Mouse (Mus musculus): Measurements from ENCODE around the gene Klk14.
A peak's percentile ranks its signal among the peaks of the same experiment; 100 is the strongest.
"Not testable (repeated sequence)": the region's sequence is repeated elsewhere in the genome, so short reads cannot be mapped to it uniquely, and the experiment has no call there.

Klk14 gene

DNA sequence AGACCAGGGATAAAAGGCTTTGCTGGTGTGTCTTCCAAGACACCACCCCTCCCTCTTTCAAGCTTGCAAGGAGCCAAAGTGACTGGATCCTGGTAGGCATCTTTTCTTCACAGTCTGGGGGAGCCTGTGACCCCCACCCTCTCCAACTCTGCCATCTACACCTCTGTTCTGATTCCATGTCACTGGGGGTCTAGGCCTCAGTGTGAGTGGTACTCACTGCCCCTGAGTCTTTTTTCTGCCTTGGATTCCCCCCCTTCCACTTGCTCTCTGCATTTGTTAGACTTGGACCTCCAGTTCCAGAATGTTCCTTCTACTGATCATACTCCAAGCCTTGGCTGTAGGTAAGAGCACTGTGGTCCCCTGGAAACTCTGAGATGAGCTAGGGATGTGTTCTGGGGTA, at the start of gene Klk14:
Gene Klk14 (plus strand): TSS at position 301 of the 400 bp plus-strand sequence.
- DNase-seq (ENCODE audit: low spot score): no peak

DNA sequence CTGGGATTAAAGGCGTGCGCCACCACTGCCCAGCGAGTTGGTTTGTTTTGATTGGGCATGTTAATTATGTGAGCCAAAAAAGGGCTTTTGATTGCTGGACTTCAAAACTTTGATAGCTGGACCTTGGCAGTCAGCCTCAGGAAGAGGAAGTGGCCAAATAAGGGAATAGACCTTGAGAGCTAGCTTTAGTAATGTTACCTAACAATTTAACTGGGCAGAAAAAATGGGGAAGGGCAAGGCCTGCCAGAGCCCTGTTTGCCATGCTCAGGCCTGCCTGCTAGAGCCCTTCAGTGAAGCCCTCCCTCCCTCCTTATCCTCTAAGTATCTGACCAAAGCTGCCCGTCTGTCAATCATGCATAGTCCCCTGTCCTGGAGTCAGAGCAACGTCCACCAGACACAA, 47.6 kb upstream of the Klk14 start:
- DNase-seq (ENCODE audit: low spot score): no peak

DNA sequence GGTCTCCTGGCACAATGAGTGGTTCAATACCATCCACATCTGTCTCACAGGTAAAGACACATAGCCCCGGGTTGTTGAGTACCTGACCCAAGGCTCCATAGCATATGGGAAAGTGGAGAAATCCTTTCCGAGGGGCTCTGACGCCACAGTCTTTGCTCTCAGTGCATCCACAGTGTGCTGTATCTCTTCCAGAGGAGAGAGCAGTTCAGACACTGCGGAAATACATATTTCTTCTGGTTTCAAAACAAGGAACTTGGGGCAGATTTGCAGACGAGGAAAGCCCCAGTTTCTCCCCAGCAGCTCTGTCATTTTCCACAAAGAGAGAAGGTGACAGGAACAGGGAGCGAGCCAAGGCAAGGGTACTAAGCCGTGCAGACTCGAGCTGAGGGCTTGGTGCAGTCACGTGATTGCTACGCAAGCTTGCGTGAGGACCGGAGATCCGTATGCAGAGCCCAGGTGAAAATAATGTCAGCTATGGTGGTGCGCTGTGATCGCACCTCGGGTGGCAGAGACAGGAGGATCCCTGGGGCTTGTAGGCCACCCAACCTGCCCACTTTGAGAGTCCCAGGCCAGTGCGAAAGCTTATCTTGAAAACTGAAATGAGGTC, 47.1 kb upstream of the Klk14 start:
- DNase-seq (ENCODE audit: low spot score): no peak

DNA sequence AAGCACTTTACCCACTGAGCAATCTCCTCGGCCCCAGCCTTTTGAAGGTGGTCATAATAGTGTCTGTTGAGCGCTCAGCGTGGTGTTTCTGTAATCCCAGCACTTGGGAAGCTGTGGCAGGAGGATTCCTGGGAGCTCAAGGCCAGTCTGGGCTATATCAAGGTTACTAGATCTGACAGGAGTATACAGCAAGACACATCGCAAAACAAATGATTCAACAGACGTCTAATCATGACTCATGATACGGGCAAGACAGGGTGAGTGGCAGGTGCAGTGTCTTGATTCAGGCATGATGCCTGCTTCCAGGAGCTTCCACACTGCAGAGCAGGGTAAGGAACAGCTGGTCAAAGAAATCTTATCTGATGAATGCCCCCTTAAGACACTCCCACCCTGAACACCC, 37.5 kb upstream of the Klk14 start:
- DNase-seq (ENCODE audit: low spot score): no peak

DNA sequence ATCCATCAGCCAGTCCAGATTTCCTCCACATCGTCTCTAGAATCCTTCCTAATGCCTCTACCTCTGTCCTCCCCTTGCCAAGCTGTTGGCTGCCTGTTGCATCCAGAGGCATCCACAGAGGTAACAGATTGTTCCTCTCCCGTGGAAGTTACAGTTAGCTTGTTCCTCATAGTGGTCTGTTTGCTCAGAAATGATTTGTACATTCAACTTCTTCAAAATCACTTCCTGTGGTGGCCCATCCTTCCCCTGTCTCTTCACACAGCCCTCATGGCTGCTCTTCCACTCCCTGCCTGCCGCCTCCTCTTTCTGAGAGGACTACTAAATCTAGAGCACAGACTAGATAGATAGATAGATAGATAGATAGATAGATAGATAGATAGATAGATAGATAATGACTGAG, 35.7 kb upstream of the Klk14 start:
- DNase-seq (ENCODE audit: low spot score): no peak

DNA sequence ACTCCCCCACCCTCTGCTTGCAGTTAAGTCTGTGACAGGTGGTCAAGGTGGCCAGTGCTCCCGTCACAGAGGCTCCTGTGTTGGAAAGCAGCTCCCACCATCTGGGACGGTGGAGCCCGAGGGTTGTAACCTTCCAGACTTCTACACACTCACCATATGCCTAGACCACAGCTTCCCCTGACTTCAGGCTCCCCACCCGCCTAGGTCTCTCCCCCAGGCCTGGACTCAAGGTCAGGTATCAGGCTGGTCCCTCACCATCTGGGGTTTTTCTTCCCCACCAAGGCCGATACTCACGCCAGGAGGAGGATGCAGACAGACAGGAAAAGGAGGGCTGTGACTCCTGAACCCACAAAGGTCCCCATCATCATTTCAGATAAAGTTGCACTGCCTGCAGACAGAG, 34.0 kb upstream of the Klk14 start:
- DNase-seq (ENCODE audit: low spot score): no peak

DNA sequence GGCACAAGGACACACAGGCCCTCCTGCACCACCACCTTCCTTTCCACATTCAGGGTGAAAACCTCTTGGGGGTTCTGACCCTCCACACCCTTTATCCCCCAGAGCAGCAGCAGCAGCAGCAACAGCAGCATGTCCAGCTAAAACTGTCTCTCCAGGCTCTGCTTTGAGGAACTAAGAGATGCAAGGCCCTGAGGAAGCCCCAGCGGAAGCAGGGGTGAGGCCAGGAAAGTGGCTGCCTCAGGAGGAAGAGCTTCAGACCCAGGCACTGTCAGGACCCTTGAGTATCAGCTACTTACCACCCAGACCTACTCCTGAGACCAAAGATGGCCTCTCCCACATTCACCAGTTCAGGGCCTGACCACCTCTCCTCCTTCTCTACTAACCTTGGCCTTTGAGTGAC, 30.2 kb upstream of the Klk14 start, which contains the start of gene Siglece:
Gene Siglece (minus strand): TSS at position 160 of the 400 bp plus-strand sequence.
- no peak for DNase-seq (ENCODE audit: low spot score)

DNA sequence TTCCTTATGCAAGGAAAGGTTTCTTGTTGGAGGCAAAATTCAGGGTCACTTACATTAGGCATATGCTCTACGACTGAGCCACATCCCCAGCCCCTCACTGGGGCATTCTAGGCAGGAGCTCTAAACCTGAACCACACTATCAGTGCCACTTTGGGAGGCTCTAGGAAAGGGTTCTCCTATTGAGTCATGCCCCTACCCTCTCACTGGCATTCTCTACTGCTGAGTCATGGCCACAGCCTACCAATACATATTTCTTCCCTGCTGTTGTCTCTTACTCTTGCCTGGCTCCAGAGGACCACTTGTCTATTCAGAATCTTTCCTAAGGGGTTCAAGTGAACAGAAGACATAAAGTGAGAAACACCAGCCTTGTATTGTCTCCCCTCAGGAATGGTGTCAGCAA, 27.4 kb upstream of the Klk14 start:
- no peak for DNase-seq (ENCODE audit: low spot score)

DNA sequence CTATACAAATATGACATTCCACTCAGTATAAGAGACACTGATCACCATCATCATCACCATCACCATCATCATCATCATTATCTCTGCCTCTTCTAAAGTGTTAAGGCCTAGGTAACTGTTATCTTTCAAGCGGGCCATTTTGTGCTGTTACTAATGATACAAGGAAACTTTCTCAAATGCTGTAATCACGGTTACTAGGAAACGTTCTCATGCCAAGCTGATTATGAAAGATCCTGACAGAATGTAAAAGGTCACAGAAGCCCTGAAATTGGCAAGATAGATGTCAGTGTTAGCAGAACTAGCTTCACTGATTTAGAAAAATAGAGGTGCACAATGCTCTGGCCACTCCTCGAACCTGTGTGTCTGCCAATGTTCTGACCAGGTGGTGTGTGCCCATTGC, 23.0 kb upstream of the Klk14 start:
- DNase-seq (ENCODE audit: low spot score): not testable (repeated sequence)

DNA sequence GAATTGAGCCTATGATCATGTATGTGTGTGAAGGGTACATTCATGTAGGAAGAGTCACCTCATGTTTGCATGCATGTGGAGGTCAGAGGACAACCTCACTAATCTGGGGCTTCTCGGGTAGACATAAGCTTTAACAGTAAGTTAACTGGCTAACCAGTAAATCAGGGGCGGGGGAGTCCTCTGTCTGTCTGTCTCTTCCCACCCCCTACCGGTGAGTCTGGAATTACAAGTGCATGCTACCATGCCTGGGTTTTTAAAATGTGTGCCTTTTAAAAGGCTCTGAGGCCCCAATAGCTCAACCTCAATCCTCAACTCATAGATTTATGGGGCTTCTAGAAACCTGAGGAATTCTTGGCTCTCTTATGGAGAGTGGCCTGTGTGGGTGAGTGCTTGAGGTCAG, 21.6 kb upstream of the Klk14 start:
- DNase-seq (ENCODE audit: low spot score): no peak

DNA sequence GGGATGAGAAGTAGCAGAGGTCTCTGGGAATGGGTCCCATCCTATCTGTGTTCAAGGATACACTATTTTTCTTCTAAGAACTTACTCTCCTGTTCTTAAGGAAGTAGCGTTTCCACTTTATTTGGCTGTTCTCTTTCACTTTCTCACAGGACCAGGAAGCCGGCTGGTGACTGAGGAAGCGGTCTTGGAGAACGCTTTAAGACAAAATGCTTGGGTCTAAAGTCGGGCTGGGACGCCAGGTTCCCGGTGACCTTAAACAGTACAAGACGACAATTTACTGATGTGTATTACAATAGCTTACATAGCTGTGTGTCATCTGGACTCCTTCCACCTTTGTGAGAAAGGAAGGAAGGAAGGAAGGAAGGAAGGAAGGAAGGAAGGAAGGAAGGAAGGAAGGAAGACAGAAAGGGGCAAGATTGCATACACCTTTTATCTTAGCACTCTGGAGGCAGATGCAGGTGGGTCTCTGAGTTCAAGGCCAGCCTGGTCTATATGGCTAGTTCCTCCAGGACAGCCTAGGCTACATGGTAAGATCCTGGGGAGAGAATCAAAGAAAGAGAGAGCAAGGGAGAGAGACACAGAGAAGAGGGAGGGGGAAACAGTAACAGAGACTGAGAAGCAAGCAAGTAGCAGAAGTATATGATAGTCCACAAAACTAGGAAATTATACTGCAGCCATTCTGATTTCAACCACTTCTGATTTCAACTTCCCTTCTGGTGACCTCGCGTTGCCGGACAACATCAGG, 19.0 kb upstream of the Klk14 start:
- no peak for DNase-seq (ENCODE audit: low spot score)

DNA sequence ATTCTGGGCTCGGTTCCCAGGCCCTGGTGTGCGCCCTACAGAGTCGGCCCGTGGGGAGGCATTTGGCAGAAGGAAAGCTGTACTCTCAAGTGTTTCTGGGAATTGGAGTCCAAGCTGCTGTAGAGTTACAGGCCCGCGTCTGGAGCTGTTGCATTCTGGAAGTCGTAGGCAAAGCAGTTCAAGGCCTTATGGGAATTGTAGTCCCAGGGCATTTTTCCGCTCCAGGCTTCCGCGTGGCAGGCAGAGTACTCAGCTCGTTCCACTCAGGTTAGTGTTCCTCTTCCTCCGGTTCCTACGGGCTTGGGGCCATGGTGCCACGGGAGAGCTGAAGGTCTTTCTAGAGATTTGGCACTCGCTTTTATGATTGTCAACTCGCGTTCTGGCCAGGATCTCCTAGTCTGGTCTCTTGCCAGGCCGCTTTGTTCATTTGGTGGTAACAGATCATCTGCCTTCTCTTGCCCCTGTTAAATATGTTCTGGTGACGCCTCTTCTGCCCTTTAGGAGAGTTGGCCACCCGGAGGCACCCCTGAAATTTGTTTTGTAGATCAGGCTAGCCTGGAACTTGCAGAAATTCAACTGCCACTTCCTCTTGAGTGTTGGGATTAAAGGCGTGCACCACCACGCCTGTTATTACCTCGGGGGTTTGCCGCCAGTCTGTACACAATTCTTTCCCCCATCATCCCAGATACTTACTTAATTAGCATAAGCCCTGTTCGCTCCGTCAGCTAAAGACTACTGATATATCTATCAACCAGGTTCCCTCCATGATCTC, 18.2 kb upstream of the Klk14 start, which contains the start of gene Ctu1:
Gene Ctu1 (plus strand): TSS at position 208 of the 772 bp plus-strand sequence.
- DNase-seq (ENCODE audit: low spot score): peak; percentile 48

DNA sequence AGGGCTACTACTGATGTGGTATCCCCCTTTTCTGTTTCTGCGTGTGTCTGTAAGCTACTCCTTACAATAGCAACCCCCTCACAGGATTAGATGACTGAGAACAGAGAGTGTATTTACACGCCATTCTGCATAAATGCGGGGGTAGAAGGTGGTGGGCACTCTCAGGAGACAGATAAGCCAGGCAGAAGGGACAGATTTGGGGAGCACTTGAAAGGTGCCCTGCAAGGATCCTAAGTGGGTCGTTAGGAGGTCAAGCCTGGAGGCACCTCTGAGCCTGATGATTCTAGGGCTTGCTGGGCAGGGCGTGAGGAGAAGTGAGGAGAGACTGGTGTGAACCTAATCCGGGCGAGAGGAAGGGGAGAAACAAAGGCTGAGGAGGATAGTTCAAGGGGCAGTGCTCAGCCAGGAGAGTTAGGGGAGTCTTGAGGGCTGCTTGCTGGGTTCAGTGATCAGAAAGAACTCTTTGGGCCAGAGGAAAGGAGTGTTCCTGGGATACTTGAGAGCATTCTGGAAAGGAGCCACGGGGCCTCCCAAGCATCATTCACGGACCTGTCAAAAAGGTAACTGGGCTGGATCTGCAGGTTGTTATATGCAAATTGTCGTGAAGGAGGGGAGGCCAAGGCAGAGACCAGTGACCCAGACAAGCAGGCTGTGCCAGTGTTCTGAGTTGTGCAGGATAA, 17.5 kb upstream of the Klk14 start:
- DNase-seq (ENCODE audit: low spot score): no peak

DNA sequence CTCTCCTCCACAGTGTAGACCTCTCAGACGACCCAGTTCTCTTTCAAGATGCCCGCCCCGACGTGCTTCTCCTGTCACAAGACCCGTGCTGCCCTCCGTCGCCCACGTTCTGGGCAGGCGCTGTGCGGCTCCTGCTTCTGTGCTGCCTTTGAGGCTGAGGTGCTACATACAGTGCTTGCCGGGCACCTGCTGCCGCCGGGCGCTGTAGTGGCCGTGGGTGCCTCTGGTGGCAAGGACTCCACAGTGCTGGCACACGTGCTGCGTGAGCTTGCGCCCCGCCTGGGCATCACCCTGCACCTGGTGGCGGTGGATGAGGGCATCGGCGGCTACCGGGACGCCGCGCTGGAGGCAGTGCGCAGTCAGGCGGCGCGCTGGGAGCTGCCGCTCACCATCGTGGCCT, 15.1 kb upstream of the Klk14 start:
- DNase-seq (ENCODE audit: low spot score): no peak

DNA sequence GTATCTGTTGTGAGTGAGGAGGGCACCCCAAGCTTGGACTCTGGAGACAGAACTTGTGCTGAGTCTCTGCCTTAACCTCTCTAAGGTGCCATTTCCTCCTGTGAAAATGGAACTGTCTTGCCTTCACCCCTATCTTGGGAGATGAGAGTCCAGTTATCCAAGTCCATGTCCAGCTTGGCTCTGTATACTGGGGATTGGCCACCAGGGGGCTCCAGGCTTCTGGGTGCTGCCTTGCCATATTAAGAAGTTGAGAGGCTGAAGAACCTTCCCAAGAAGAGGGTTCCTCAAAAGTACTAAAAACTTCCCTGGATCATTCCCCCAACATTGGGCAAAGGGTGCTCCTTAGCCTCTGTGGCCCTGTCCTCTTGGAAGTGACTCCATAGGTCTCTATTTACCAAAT, 11.7 kb upstream of the Klk14 start:
- no peak for DNase-seq (ENCODE audit: low spot score)

DNA sequence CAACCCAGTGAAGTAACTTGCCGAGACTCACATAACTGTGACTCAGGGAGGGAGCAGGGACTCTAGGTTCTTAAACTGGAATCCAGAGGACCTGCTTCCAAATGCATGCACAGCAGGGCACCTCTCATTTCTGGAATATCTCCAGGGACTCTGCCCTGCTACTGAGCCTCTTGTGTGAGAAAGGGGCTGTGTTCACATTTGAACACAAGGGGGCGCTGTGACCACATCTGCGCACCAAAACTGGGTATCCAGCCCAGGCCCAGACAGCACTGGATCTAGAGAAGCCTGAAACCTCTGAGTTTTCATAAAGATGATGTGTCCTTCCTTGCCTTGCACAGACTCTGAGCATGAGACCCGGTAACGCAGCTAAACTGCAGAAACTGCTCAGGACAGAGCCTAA, 9.3 kb upstream of the Klk14 start:
- DNase-seq (ENCODE audit: low spot score): no peak

DNA sequence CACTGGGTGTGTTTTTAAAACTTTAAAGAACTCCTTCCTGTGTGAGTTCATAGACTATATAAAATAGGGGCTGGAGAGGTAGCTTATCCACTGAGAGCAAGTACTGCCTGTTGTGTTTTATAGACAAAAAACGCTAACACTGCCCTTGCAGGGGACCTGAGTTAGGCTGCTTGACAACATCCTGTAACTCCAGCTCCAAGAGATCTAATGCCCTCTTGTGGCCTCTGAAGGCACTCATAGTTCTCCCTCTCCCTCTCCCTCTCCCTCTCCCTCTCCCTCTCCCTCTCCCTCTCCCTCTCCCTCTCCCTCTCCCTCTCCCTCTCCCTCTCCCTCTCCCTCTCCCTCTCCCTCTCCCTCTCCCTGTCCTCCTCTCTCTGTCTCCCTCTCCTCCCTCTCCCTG, 7.7 kb upstream of the Klk14 start:
- DNase-seq (ENCODE audit: low spot score): not testable (repeated sequence)

DNA sequence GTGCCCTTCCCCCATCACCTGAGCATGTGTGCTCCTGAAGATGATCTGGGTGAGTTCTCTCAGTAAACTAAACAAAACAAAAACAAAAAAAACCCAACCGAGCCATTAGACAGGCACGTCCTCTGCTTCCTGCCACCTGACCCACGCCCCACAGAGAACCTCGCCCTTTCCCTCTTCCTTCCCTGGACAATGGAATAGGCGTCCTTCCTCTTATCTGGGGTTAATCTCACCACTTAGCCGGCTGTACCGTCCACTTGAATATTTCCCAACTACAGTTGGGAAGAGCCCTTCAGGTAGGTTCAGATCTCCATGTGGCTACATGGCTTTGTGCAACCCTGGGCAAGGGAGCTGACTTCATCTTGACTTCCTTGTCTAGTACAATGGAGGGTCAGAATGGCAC, 5.1 kb upstream of the Klk14 start:
- no peak for DNase-seq (ENCODE audit: low spot score)

DNA sequence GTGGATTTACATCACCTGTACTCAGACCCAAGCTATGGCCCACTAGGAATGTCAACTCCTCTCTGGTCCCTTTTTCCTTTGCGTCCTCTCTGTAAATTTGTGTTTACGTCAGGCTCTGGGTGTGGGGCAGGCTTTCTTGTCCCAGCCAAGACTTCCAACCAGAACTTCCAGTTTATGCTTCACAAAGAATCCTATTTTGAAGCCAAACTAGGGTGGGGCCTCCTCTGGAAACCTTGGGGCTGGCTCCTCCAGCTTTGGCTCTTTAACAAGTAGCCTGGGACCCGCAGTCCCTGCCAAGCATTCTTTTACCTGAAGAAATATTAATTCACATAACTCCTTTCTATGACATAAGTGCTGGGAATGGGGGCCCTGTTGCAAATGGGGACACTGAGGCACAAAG, 19.8 kb downstream of the Klk14 start:
- DNase-seq (ENCODE audit: low spot score): no peak

DNA sequence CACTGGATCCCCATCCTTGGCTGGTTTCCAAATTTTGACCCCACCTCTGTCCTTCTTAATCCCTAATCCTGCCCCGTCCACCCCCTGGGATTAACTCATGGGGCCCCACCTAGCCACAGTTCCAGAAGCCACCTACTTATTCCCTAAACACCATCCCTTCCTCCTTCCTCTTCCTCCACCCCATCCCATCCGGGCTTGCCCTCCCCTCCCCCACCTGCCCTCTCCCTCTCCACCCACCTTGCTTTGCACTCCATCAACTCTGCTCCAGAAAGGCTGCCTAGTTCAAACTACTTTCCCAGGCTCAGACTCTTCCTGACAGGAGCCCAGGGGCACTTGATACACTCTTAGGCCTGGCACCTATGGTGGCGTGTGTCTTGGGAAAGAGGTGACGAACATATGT, 22.0 kb downstream of the Klk14 start, which contains the start of gene Klk13:
Gene Klk13 (plus strand): TSS at position 301 of the 400 bp plus-strand sequence.
- no peak for DNase-seq (ENCODE audit: low spot score)

DNA sequence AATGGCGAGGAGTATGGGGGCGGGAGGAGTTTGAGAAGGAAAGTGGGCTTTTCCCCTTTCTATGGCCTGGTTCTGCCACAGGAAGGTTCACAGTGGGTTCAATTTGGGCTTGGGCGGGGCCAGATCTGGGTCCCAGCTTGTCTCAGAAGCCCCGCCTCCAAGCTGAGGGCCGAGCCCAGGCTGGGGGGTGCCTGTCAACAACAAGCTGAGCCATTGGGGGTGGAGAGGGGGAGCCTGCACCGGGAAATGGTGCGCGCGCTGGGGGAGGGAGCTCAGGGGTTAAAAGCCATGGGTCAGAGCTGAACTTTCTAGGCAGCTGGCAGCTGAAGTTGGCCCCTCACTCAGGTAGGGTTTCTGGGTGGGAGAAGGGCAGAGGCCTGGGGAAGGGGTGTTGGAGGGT, 22.7 kb downstream of the Klk14 start:
- no peak for DNase-seq (ENCODE audit: low spot score)

DNA sequence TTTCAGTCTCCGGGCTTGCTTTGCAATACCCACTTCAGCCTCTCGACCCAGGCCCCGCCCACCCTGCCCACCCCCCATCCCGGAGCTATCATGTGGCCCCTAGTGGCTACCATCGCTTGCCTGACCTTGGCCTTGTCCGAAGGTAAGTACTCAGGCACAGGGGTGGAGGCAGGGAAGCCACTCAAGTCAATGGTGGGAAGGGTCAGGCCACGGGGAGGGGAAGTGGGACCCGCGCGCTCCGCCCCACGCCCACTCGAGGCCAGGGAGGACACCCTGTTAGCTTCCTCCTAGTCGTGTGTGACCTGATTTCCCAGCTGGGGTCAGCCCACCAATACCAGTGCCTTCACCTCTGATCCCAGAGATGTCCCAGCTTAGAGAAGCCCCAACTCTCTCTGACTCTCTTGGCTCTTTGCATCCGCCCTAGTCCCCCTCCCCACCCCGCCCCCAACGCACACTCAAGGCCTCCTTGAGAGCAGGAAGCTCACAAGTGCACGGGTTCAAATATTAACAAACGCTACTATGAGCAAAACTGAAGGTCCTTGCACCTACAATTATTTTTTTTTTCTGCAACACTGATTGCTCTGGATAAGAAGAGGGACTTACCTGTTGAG, 23.6 kb downstream of the Klk14 start:
- DNase-seq (ENCODE audit: low spot score): no peak
